Mouse (Mus musculus): ENCODE data around the gene 1700122O11Rik.

DNA sequence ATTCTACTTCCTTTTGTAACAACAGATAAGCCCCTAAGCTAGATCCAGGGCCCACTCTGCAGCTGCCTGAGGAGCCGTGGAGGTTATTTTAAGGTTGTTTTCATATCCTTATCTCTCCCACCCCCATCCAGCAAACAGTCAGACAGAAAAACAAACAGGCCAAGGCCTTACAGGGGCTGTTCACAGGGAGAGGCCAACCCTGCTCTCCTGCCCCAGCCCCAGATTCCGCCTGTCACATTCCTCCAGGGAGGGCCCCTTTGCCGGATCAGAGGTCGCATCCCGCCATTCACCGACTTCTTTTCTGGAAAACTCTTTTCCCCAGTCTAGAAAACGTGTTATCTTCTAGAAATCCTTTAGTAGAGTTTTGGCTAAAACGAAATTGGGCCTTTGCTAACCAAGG lies 33.0 kb downstream of the 1700122O11Rik start:
- TF ChIP-seq POLR2A (IDR thresholded peaks at IDR 0.05; ENCODE audit: insufficient read depth, low read depth, low read length) = no peak
- no peak for TF ChIP-seq CTCF (IDR thresholded peaks at IDR 0.05; ENCODE audit: insufficient read depth, low read depth, low read length)

All from olfactory bulb, adult 2 months (tissue).